In genomic region chr4:134491716-134492115, GRCm38 (mm10) we compare ENCODE assay signal across 16 mouse cellular contexts. TPM values are rescaled to one million over a fixed set of nuclear protein-coding genes. Genes with fewer than 3 reads are reported as not detected.
DNase-seq lines count a peak whose midpoint lies in the region; ATAC-seq and TF ChIP-seq lines count a peak whose summit lies in the region.
"Had no signal": no experiment of that assay in that cellular context is flagged by ENCODE, and none has a peak within 500 bp of the region (broad histone marks: within the 10 kb centered on the region; RNA-seq: fewer than 3 reads in every experiment).

No protein-coding gene starts in this region.

- no peaks in the 10 kb centered on the region for H3K9me3 ChIP-seq in kidney, embryonic 16.5 days (ENCODE audit: low read length)
- H3K9me3 ChIP-seq: embryonic facial prominence, embryonic 13.5 days; G1E; midbrain, embryonic 13.5 days had no signal

- no peaks in the 10 kb centered on the region for H3K27me3 ChIP-seq in kidney, embryonic 16.5 days (ENCODE audit: insufficient read depth, low read length)
- H3K27me3 ChIP-seq: embryonic facial prominence, embryonic 13.5 days had no signal

- no peak overlapping the region for H3K9ac ChIP-seq in kidney, embryonic 16.5 days (replicated peaks; ENCODE audit: low read length)
- H3K9ac ChIP-seq: embryonic facial prominence, embryonic 13.5 days; forebrain, postnatal 0 days; liver, postnatal 0 days; midbrain, embryonic 13.5 days had no signal

- peak; percentile 57 for DNase-seq in cerebellum, adult 9-11 months
- no peak for DNase-seq in cerebellum, adult 11 months
- DNase-seq in kidney, postnatal 25 days: peak; percentile 33 to 66
- DNase-seq in urinary bladder, postnatal 36 days (ENCODE audit: low spot score in 2 of 2): peak; percentile 60 to 70
- DNase-seq in urinary bladder, postnatal 4 days (ENCODE audit: low spot score in 2 of 2): no peak
- no peak for DNase-seq in spleen, postnatal 36 days (ENCODE audit: low spot score in 2 of 2)
- DNase-seq in layer of hippocampus, adult 2 months (ENCODE audit: low spot score in 2 of 2): no peak
- DNase-seq: B cell, adult 2 months; cerebellum, postnatal 10 days; forebrain, postnatal 0 days; left cerebral cortex, postnatal 4 days; liver, postnatal 0 days had no signal

- no peaks in the 10 kb centered on the region for H3K36me3 ChIP-seq in kidney, embryonic 16.5 days (ENCODE audit: insufficient read depth, low read length)
- H3K36me3 ChIP-seq: embryonic facial prominence, embryonic 13.5 days; G1E; midbrain, embryonic 13.5 days had no signal

- H3K4me3 ChIP-seq in kidney, embryonic 16.5 days (ENCODE audit: low read length): no peak overlapping the region
- H3K4me3 ChIP-seq in layer of hippocampus, adult 2 months: no peak overlapping the region
- H3K4me3 ChIP-seq: embryonic facial prominence, embryonic 13.5 days; midbrain, embryonic 13.5 days had no signal

- no peak overlapping the region for H3K27ac ChIP-seq in kidney, embryonic 16.5 days (ENCODE audit: low read length)
- no peak overlapping the region for H3K27ac ChIP-seq in layer of hippocampus, adult 2 months
- H3K27ac ChIP-seq: embryonic facial prominence, embryonic 13.5 days; midbrain, embryonic 13.5 days had no signal

- H3K4me1 ChIP-seq in kidney, embryonic 16.5 days (ENCODE audit: insufficient read depth, low read length): peaks cover 23% of the 10 kb centered on the region

- ATAC-seq in kidney, embryonic 16.5 days (ENCODE audit: low FRiP score, low TSS enrichment): no peak
- ATAC-seq: forebrain, postnatal 0 days; liver, postnatal 0 days; midbrain, embryonic 13.5 days had no signal

- H3K4me2 ChIP-seq in kidney, embryonic 16.5 days (replicated peaks; ENCODE audit: low read depth, low read length): no peak overlapping the region
- H3K4me2 ChIP-seq: embryonic facial prominence, embryonic 13.5 days; midbrain, embryonic 13.5 days had no signal

- no peak for TF ChIP-seq CTCF in layer of hippocampus, adult 2 months (conservative IDR thresholded peaks at IDR 0.05)

- 62% methylated on average over 6 of the region's 6 CpGs for WGBS in kidney, embryonic 16.5 days

RNA-seq across cellular contexts. Expression of gene Paqr7, which starts 4.8 kb away (rescaled TPM):
- 3.3 and 4.4 TPM in 2 replicates for polyA plus RNA-seq in kidney, embryonic 16.5 days (2015; fragmentation: Nextera tagmentation; extraction: Ambion mirVana)
- 10 to 100 TPM; 60.2 to 64.7 TPM for total RNA-seq in layer of hippocampus, adult 2 months (2021)

RNA-seq across cellular contexts. Expression of gene Aunip, which starts 19.1 kb away (rescaled TPM):
- 15.1 and 16.3 TPM in 2 replicates for polyA plus RNA-seq in kidney, embryonic 16.5 days (2015; fragmentation: Nextera tagmentation; extraction: Ambion mirVana)
- total RNA-seq in layer of hippocampus, adult 2 months (2021): under 1 TPM; 0.56 to 0.67 TPM

RNA-seq across cellular contexts. Expression of gene Stmn1, which starts 23.6 kb away (rescaled TPM):
- 1,595 and 1,651 TPM in 2 replicates for polyA plus RNA-seq in kidney, embryonic 16.5 days (2015; fragmentation: Nextera tagmentation; extraction: Ambion mirVana)
- total RNA-seq in layer of hippocampus, adult 2 months (2021): 100 to 1,000 TPM; 362 to 369 TPM

RNA-seq across cellular contexts. Expression of gene Mtfr1l, which starts 43.5 kb away (rescaled TPM):
- 126 and 127 TPM in 2 replicates for polyA plus RNA-seq in kidney, embryonic 16.5 days (2015; fragmentation: Nextera tagmentation; extraction: Ambion mirVana)
- 10 to 100 TPM; 69.3 to 72.5 TPM for total RNA-seq in layer of hippocampus, adult 2 months (2021)

Comparison
In these comparisons a context has a peak if more than half of its experiments do, and no peak if none do; other contexts are left out.
1. DNase-seq: peak in cerebellum, adult 9-11 months (single experiment), kidney, postnatal 25 days (2 of 2) and urinary bladder, postnatal 36 days (2 of 2); none in cerebellum, adult 11 months (single experiment), urinary bladder, postnatal 4 days (0 of 2), spleen, postnatal 36 days (0 of 2) and layer of hippocampus, adult 2 months (0 of 2).